Mouse (Mus musculus): ENCODE measurements around the gene Jazf1.

GRCm38 (mm10) chr6:52860713-52861112 lies 207.7 kb downstream of the Jazf1 start:
- TF ChIP-seq POLR2A (IDR thresholded peaks at IDR 0.05; ENCODE audit: insufficient read depth, low read length) (no peak), CTCF (IDR thresholded peaks at IDR 0.05; ENCODE audit: low read depth, low read length) (no peak), EP300 (IDR thresholded peaks at IDR 0.05; ENCODE audit: insufficient read depth, low read depth, low read length) (no peak)
